ENCODE assay signal across 8 mouse cellular contexts in the genomic region with DNA sequence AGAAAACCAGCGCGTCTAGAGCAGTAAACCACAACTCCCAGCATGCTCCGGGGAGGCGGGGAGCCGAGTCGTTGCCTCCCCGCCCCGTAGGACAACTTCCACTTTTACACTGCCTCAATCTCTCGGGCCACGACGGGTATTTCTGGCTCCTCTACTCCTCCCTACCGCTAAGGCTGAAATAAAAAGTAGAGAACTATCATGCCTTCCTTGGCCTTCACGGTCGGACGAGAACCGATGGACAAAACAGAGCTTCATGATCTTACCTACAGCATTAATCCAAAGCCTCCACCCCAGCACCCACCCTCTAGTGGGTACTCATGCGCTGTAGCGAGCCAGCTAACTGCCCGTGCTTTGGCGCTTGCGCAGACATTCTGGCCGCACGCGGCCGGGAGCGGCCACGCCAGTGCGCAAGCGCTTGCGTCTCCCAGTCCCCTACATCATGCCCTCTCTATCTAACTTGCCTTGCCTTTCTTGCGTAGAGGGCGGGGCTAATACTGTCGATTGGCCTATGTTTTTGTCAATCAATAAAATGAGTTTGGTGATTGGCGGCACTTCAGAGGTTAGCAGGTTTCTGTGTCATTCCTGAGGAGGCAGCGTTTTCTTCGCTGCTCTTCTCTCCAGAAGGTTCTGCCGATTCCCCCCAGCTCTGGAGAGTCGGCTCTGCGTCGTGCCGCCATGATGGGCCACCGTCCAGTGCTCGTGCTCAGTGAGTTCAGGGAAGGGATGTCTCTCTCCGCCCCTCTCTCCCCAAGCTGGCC. TPM values are rescaled to one million over a fixed set of nuclear protein-coding genes. Genes with fewer than 3 reads are reported as not detected.
DNase-seq lines count a peak whose midpoint lies in the region; ATAC-seq lines count a peak whose summit lies in the region.

Tsacc (minus strand) TSS at position 439 of the 758 bp plus-strand sequence.
Cct3 (plus strand) TSS at position 556 of the 758 bp plus-strand sequence.

- peaks cover 32% of the 10 kb centered on the region for H3K36me3 ChIP-seq in heart, embryonic 14.5 days (ENCODE audit: control insufficient read depth, insufficient read depth, low read length)
- peaks cover 29% of the 10 kb centered on the region for H3K36me3 ChIP-seq in liver, embryonic 13.5 days
- H3K36me3 ChIP-seq in stomach, embryonic 16.5 days (ENCODE audit: control insufficient read depth, insufficient read depth, low read length), result peaks cover 14% of the 10 kb centered on the region

- peak within 1 kb of the TSS; percentile 90 to 98 for H3K27ac ChIP-seq in heart, embryonic 14.5 days (replicated peaks in 1 of 2; ENCODE audit: control insufficient read depth in 1 of 2, insufficient read depth in 1 of 2, low read depth in 2 of 2, low read length in 2 of 2)
- peak within 1 kb of the TSS; percentile 95 for H3K27ac ChIP-seq in liver, embryonic 13.5 days
- peak within 1 kb of the TSS; percentile 97 for H3K27ac ChIP-seq in stomach, embryonic 16.5 days (ENCODE audit: low read length)

- H3K4me3 ChIP-seq in heart, embryonic 14.5 days (ENCODE audit: control insufficient read depth in 1 of 2, insufficient read depth in 1 of 2, low read depth in 1 of 2, low read length in 2 of 2), result peak within 1 kb of the TSS; percentile 70 to 93
- peak within 1 kb of the TSS; percentile 89 for H3K4me3 ChIP-seq in liver, embryonic 13.5 days (replicated peaks)
- H3K4me3 ChIP-seq in stomach, embryonic 16.5 days (replicated peaks; ENCODE audit: low read length), result peak within 1 kb of the TSS; percentile 69

- no peaks in the 10 kb centered on the region for H3K9me3 ChIP-seq in heart, embryonic 14.5 days (ENCODE audit: control insufficient read depth, low read length)
- H3K9me3 ChIP-seq in liver, embryonic 13.5 days (replicated peaks), result no peaks in the 10 kb centered on the region
- H3K9me3 ChIP-seq in stomach, embryonic 16.5 days (replicated peaks; ENCODE audit: control insufficient read depth, low read length), result no peaks in the 10 kb centered on the region

- H3K4me1 ChIP-seq in heart, embryonic 14.5 days (ENCODE audit: control insufficient read depth in 2 of 2, insufficient read depth in 2 of 2, low read length in 2 of 2), result peaks cover 2 to 17% of the 10 kb centered on the region in 2 experiments; a peak in 2 of 4 replicates
- H3K4me1 ChIP-seq in liver, embryonic 13.5 days (replicated peaks), result peaks cover 31% of the 10 kb centered on the region
- peaks cover 11% of the 10 kb centered on the region for H3K4me1 ChIP-seq in stomach, embryonic 16.5 days (ENCODE audit: control insufficient read depth, insufficient read depth, low read length)

- peak within 1 kb of the TSS; percentile 95 for H3K4me2 ChIP-seq in heart, embryonic 14.5 days (ENCODE audit: low read length)
- peak within 1 kb of the TSS; percentile 85 for H3K4me2 ChIP-seq in liver, embryonic 13.5 days
- H3K4me2 ChIP-seq in stomach, embryonic 16.5 days (ENCODE audit: low read depth, low read length), result peak within 1 kb of the TSS; percentile 93

- no peaks in the 10 kb centered on the region for H3K27me3 ChIP-seq in heart, embryonic 14.5 days (ENCODE audit: control insufficient read depth, insufficient read depth, low read length)
- no peaks in the 10 kb centered on the region for H3K27me3 ChIP-seq in liver, embryonic 13.5 days
- no peaks in the 10 kb centered on the region for H3K27me3 ChIP-seq in stomach, embryonic 16.5 days (ENCODE audit: control insufficient read depth, insufficient read depth, low read length)

- peak; percentile 90 for ATAC-seq in CD4-positive, CD25-positive, alpha-beta regulatory T cell, adult 4 months
- ATAC-seq in heart, embryonic 14.5 days (ENCODE audit: insufficient number of reproducible peaks, insufficient read depth, low FRiP score, low read depth), result peak; percentile 98
- peak; percentile 98 for ATAC-seq in liver, embryonic 13.5 days (ENCODE audit: low read depth)
- ATAC-seq in stomach, embryonic 16.5 days (ENCODE audit: insufficient read depth, low FRiP score), result peak; percentile 98

- peak; percentile 97 for DNase-seq in c-Kit-negative CD71-positive TER-119-positive erythroid progenitor cells, embryonic 14.5 days (ENCODE audit: low read depth, low spot score)
- DNase-seq in fibroblast of lung, adult 2 months (ENCODE audit: low read depth), result peak; percentile 100
- peak; percentile 99 for DNase-seq in kidney, postnatal 14 days
- peak; percentile 93 for DNase-seq in liver, embryonic 13.5 days
- DNase-seq in neural tube, embryonic 10.5 days (ENCODE audit: extremely low spot score, low spot score), result peak; percentile 93

- WGBS in heart, embryonic 14.5 days, result under 1% methylated on average over 44 of the region's 44 CpGs
- WGBS in liver, embryonic 13.5 days (ENCODE audit: insufficient replicate concordance), result 0% methylated on average over 44 of the region's 44 CpGs
- WGBS in stomach, embryonic 16.5 days, result under 1% methylated on average over 44 of the region's 44 CpGs

- H3K9ac ChIP-seq in heart, embryonic 14.5 days (ENCODE audit: low read length), result peak within 1 kb of the TSS; percentile 81
- H3K9ac ChIP-seq in liver, embryonic 13.5 days, result peak within 1 kb of the TSS; percentile 90
- peak within 1 kb of the TSS; percentile 95 for H3K9ac ChIP-seq in stomach, embryonic 16.5 days (ENCODE audit: low read length)

RNA-seq across cellular contexts. Expression of gene Tsacc, which starts in this region (rescaled TPM):
- polyA plus RNA-seq in CD4-positive, CD25-positive, alpha-beta regulatory T cell, adult 4 months (2017; shearing (Covaris generic)), result 1 to 10 TPM; 5.8 to 7.7 TPM
- 12.2 and 14.4 TPM in 2 replicates for polyA plus RNA-seq in heart, embryonic 14.5 days (2014; fragmentation: Nextera tagmentation; extraction: Ambion mirVana)
- polyA plus RNA-seq in liver, embryonic 13.5 days (2015; fragmentation: Nextera tagmentation; extraction: Ambion mirVana), result 6.3 and 6.9 TPM in 2 replicates
- polyA plus RNA-seq in stomach, embryonic 16.5 days (2015; fragmentation: Nextera tagmentation; extraction: Ambion mirVana), result 10.0 and 12.0 TPM in 2 replicates

RNA-seq across cellular contexts. Expression of gene Cct3, which starts in this region (rescaled TPM):
- polyA plus RNA-seq in CD4-positive, CD25-positive, alpha-beta regulatory T cell, adult 4 months (2017; shearing (Covaris generic)), result 100 to 1,000 TPM; 189 to 216 TPM
- polyA plus RNA-seq in heart, embryonic 14.5 days (2014; fragmentation: Nextera tagmentation; extraction: Ambion mirVana), result 386 and 393 TPM in 2 replicates
- 376 and 404 TPM in 2 replicates for polyA plus RNA-seq in liver, embryonic 13.5 days (2015; fragmentation: Nextera tagmentation; extraction: Ambion mirVana)
- polyA plus RNA-seq in stomach, embryonic 16.5 days (2015; fragmentation: Nextera tagmentation; extraction: Ambion mirVana), result 424 and 435 TPM in 2 replicates

Comparison
In these comparisons a context has a peak if more than half of its experiments do, and no peak if none do; other contexts are left out.
1. Peak in every context shown above with its lines: DNase-seq, ATAC-seq, H3K4me3 ChIP-seq and H3K27ac ChIP-seq.